Mouse (Mus musculus): ENCODE data around the gene Tfdp2. TPM values are rescaled to one million over a fixed set of nuclear protein-coding genes. Genes with fewer than 3 reads are reported as not detected.

Tfdp2 gene
- polyA plus RNA-seq, 1 experiment from 2014 or later = 106 TPM

DNA sequence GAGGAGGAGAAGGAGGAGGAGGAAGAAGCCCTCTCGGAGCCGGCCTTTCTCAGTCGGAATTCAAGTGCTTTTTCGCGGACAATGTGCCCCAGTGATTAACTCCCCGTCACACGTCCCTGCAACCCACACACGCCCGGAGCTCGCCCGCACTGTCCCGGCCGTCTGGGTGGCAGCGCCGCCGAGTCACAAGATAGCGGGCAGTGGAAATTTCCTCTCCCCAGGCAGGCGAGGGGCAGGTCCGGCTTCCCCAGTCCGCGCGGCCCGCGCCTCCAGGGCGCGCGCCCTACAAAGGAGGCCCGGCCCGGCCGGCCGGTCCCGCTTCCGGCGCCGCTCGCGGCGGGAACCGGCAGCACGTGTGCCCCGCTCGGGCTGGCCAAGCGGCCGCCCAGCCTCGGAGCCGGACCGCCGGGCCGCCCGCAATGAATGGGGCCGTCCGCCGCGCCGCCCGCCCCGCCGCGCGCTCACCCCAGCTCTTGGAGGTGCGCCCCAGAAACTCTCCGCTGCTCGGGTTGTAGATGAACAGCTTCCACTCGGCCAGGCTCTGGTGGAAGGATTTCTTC, 167.6 kb downstream of the Tfdp2 start:
- Histone ChIP-seq H3K27ac (ENCODE audit: low read length) (peak overlapping the region; percentile 93), H3K4me1 (ENCODE audit: control insufficient read depth, low read depth, low read length) (peaks cover 18% of the 10 kb centered on the region), H3K9me3 (replicated peaks; ENCODE audit: control insufficient read depth, low read length) (no peaks in the 10 kb centered on the region), H3K4me2 (ENCODE audit: low read depth, low read length) (peak overlapping the region; percentile 87), H3K9ac (ENCODE audit: low read depth, low read length) (peak overlapping the region; percentile 91), H3K36me3 (ENCODE audit: control insufficient read depth, insufficient read depth) (no peaks in the 10 kb centered on the region), H3K27me3 (ENCODE audit: control insufficient read depth, insufficient read depth, low read depth, low read length) (no peaks in the 10 kb centered on the region), H3K4me3 (ENCODE audit: low read depth, low read length) (peak overlapping the region; percentile 86)
- ATAC-seq (ENCODE audit: low read depth) = peak; percentile 63
- WGBS (ENCODE audit: insufficient replicate concordance) = under 1% methylated on average over 61 of the region's 64 CpGs

DNA sequence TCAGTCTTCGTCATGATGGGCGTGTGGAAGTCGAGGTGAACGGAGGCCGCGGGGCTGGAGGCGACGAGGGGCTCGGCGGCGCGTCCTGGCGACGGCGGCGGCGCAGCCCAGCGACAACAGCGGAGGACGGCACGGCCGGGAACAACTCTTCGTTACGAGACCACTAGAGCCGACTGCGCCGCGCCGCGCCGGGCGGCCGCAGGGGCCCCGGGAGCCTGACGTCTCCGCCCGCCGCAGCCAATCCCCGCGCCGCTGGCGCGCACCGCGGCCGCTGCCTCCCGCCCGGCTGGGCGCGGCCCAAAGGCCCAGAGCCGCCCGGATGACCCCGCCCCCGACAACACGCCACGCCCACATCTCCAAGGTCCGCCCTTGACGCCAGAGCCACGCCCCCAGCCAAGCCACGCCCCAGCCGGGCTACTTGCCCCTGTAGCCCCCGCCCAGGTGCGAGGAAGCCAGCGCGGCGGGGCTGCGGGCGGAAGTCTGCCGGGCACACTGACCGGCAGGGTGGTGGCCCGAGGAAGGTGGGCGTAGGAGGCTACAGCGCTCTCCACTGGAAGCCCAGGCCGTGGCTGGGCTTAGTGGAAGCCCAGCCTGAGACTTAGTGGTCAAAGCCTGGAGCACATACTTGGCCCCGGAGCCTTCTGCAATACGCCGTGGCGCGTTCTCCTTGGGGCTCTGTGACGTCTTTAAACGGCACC, 168.2 kb downstream of the Tfdp2 start, which contains the start of gene Atp1b3:
Gene Atp1b3 (minus strand): TSS at position 302 of the 698 bp plus-strand sequence.
- peak within 1 kb of the TSS; percentile 87 for H3K4me2 ChIP-seq (ENCODE audit: low read depth, low read length)
- WGBS (ENCODE audit: insufficient replicate concordance) = under 1% methylated on average over 67 of the region's 81 CpGs
- ATAC-seq (ENCODE audit: low read depth) = peak; percentile 97
- H3K27me3 ChIP-seq (ENCODE audit: control insufficient read depth, insufficient read depth, low read depth, low read length) = no peaks in the 10 kb centered on the region
- peak within 1 kb of the TSS; percentile 93 for H3K27ac ChIP-seq (ENCODE audit: low read length)
- no peaks in the 10 kb centered on the region for H3K9me3 ChIP-seq (replicated peaks; ENCODE audit: control insufficient read depth, low read length)
- peaks cover 18% of the 10 kb centered on the region for H3K4me1 ChIP-seq (ENCODE audit: control insufficient read depth, low read depth, low read length)
- H3K9ac ChIP-seq (ENCODE audit: low read depth, low read length) = peak within 1 kb of the TSS; percentile 91
- no peaks in the 10 kb centered on the region for H3K36me3 ChIP-seq (ENCODE audit: control insufficient read depth, insufficient read depth)
- H3K4me3 ChIP-seq (ENCODE audit: low read depth, low read length) = peak within 1 kb of the TSS; percentile 86

DNA sequence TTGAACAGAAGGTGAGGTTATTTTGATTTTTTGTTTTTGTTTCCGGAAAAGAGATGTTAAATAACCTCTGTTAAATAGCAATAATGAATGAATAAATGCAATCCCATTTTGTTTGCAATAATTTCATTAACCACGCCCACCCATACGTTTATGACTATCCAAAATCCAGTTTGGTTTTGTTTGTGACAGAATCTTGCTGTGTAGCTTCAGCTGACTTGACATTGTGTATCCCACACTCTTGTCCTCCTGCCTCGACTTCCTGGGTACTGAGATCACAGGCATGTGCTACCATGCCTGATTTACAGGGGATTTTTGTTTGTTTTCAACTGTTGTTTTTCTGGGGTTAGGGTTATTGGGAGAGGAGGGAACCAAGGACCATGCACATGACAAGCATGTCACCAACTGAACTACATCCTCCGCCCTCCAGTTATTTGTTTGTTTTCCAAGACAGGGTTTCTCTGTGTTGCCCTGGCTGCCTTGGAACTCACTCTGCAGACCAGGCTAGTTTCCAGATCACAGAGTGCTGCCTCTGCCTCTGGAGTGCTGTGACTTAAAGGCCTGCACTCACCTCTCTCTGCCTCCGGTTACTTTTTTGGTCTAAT, 169.3 kb downstream of the Tfdp2 start:
- Histone ChIP-seq H3K4me2 (ENCODE audit: low read depth, low read length) (no peak overlapping the region), H3K27me3 (ENCODE audit: control insufficient read depth, insufficient read depth, low read depth, low read length) (no peaks in the 10 kb centered on the region), H3K4me1 (ENCODE audit: control insufficient read depth, low read depth, low read length) (peaks cover 20% of the 10 kb centered on the region), H3K9me3 (replicated peaks; ENCODE audit: control insufficient read depth, low read length) (no peaks in the 10 kb centered on the region), H3K36me3 (ENCODE audit: control insufficient read depth, insufficient read depth) (no peaks in the 10 kb centered on the region), H3K9ac (ENCODE audit: low read depth, low read length) (no peak overlapping the region), H3K4me3 (ENCODE audit: low read depth, low read length) (no peak overlapping the region), H3K27ac (ENCODE audit: low read length) (no peak overlapping the region)
- ATAC-seq (ENCODE audit: low read depth) = no peak
- WGBS (ENCODE audit: insufficient replicate concordance) = 40% methylated on average over 6 of the region's 6 CpGs

DNA sequence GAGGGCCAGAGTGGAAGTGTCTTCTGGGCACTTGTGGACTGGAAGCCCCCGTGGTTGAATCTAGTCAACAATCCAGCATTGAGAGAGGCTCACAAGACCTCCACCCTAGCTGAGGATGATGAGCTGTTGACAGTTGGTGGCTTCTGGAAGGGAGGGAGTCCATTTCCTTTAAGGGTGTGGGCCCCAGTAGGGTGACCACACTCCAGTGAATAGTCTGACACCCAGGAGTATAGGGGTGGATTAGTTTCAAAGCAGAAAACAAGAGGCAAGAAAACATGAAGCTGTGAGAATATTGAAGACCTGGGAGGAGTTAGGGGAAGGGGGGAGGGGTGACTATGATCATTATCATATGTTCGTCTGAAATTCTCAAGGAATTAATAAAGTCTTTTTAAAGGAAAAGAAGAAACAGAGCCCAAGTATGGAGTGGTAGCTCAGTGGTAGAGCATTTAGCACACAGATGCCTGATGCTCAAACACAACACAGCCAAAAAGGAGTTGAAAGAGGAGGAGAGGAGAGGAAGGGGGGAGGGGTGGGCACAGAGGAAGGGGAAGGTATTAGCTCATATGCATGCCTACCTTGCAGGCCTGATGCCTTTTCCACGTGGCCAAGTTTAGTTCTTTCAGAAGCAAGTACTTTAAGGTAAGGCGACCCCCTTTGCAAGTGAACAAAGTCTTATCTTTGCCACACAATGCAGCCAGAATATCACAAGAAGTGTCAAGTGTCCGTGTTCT, 173.7 kb downstream of the Tfdp2 start:
- 16% methylated on average over 5 of the region's 5 CpGs for WGBS (ENCODE audit: insufficient replicate concordance)
- H3K4me3 ChIP-seq (ENCODE audit: low read depth, low read length) = no peak overlapping the region
- no peaks in the 10 kb centered on the region for H3K36me3 ChIP-seq (ENCODE audit: control insufficient read depth, insufficient read depth)
- no peaks in the 10 kb centered on the region for H3K27me3 ChIP-seq (ENCODE audit: control insufficient read depth, insufficient read depth, low read depth, low read length)
- H3K4me1 ChIP-seq (ENCODE audit: control insufficient read depth, low read depth, low read length) = peaks cover 10% of the 10 kb centered on the region
- ATAC-seq (ENCODE audit: low read depth) = 0 out of 2 replicates have a peak, but pooled peaks have one; percentile 32
- H3K27ac ChIP-seq (ENCODE audit: low read length) = no peak overlapping the region
- H3K9me3 ChIP-seq (replicated peaks; ENCODE audit: control insufficient read depth, low read length) = no peaks in the 10 kb centered on the region
- H3K4me2 ChIP-seq (ENCODE audit: low read depth, low read length) = no peak overlapping the region
- H3K9ac ChIP-seq (ENCODE audit: low read depth, low read length) = no peak overlapping the region

DNA sequence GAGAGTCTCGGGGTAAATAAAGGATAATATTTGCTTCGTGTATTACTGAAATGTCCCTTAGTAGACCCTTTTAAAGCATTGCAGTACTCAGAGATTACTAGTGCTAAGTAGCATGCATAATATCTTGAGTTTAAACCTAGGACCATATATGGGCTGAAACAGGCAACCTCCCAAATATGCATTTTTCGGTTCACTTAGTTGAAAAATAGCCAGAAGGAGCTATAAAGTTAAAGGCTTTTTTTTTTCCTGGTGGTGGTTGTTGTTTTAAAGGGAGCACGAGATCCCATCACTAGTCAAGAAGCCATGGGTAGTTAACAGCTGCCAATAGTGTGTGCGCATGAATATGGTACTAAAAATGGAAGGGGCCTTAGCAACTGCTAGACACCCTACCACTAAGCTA, 175.0 kb downstream of the Tfdp2 start:
- Histone ChIP-seq H3K27ac (ENCODE audit: low read length) (no peak overlapping the region), H3K4me3 (ENCODE audit: low read depth, low read length) (no peak overlapping the region), H3K27me3 (ENCODE audit: control insufficient read depth, insufficient read depth, low read depth, low read length) (no peaks in the 10 kb centered on the region), H3K36me3 (ENCODE audit: control insufficient read depth, insufficient read depth) (no peaks in the 10 kb centered on the region), H3K9me3 (replicated peaks; ENCODE audit: control insufficient read depth, low read length) (no peaks in the 10 kb centered on the region), H3K9ac (ENCODE audit: low read depth, low read length) (no peak overlapping the region), H3K4me2 (ENCODE audit: low read depth, low read length) (no peak overlapping the region), H3K4me1 (ENCODE audit: control insufficient read depth, low read depth, low read length) (peaks cover 6% of the 10 kb centered on the region)
- WGBS (ENCODE audit: insufficient replicate concordance) = 74% methylated on average over 5 of the region's 5 CpGs
- no peak for ATAC-seq (ENCODE audit: low read depth)

Other genes starting within 250 kb of the Tfdp2 start
- 6.1 TPM in 2 replicates for gene Xrn1, start 241.5 kb upstream of the Tfdp2 start, polyA plus RNA-seq (2015; fragmentation: Nextera tagmentation; extraction: Ambion mirVana)
- gene Gk5, start 76.9 kb upstream of the Tfdp2 start, polyA plus RNA-seq (2015; fragmentation: Nextera tagmentation; extraction: Ambion mirVana) = 0.42 and 0.46 TPM in 2 replicates
- gene Atp1b3, start 168.2 kb downstream of the Tfdp2 start, polyA plus RNA-seq (2015; fragmentation: Nextera tagmentation; extraction: Ambion mirVana) = 57.3 and 61.7 TPM in 2 replicates